Mouse (Mus musculus): ENCODE measurements around the gene 2310007B03Rik. TPM values are rescaled to one million over a fixed set of nuclear protein-coding genes. Genes with fewer than 3 reads are reported as not detected.
"Not testable (repeated sequence)": the region's sequence is repeated elsewhere in the genome, so short reads cannot be mapped to it uniquely, and the experiment has no call there.

2310007B03Rik gene
- total RNA-seq (2021), result under 1 TPM in 1 of 2 experiments, not detected in 1; 0.28 TPM
- long read RNA-seq, experiment 1, result 0 reads
- long read RNA-seq, experiment 2, result 0 reads

DNA sequence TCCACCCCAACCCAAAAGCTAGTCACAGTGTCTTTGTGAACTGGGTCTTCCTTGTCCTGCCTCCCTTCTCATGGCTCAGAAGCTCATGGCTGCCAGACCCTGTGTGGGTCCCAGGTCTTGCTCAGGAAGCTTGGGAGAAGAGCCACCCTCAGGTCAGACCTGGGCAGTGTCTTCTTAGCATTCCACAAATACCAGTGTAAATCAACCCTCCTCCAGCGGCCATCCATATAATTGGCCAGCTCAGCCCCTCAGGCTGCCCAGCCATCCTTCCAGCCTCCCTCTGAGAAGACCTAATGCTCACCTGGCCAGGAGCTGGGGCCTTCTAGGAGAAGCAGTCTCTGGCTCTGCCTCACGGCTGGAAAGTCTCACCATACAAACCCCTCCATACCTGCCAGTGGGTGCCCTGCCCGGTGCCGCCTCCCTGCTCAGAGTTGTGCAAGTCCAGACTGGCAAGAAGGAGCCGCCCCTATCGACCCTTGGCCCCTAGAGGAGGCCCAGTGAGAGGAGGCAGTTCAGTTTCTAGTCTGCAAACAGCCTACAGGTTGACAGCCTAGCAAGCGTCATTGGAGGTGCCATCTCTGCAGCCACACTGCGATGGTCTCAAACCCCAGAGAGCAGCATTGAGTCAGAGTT is at the start of gene 2310007B03Rik:
2310007B03Rik (minus strand) TSS at position 448 of the 633 bp plus-strand sequence.
- no peak for DNase-seq

GRCm38 (mm10) chr1:93210213-93210641 is 49.5 kb upstream of the 2310007B03Rik start:
- DNase-seq, result peak; percentile 83 to 91

DNA sequence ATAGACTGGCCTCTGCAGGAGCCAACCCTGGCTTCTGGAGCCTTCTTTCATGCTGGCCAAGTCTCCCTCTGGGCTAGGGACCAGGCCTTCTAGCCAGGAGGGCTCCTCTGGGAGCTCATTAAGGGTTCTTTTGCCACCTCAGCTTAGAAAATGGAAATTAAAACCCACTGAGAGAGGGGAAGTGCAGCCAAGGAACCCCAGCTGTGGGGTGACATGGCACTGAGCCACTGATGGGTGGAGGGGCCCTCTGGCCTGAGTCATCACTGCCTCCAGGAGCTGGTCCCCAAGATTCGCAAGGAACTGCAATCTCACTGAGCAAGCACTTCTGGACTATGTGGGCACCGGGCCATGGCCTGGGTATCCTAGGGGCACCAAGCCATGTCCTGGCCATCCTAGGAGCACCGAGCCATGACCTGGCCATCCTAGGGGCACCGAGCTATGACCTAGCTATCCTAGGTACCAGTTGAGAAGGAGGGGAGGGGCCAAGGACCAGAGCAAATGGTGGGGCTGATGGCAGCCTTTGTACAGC is 46.9 kb upstream of the 2310007B03Rik start:
- DNase-seq, result peak in 1 of 2 experiments; percentile 26

DNA sequence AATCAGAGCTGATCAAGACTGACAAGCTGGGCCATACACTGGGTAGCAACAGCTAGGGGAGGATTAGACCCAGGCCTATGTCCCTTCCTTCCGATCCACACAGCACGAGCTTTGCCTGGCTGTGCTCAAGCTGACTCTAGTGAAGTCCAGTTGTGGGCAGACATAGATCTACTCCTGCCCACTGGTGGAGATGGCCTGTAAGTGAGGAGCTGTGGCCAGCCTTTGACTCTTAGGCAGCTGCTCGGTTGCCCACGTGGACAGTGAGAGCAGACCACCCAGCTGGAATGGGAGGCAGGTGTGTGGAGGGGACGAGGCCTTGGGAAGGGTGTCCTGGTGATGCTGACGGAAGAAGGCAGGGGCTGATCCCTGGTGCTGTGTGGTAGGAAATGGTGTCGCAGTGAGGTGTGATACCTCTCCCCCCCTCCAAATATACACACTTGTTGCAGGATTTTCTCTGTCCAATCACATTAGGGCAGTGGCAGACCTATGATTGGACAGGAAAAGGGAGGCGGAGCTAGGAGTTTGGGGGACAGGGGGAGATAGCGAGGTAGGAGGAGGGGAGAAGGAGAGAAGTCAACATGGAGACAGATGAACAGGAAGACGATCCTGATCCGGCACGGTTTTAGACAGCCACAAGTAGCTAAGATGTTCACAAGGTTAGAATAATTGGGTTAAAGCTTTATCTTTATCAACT is 45.7 kb upstream of the 2310007B03Rik start:
- no peak for DNase-seq

DNA sequence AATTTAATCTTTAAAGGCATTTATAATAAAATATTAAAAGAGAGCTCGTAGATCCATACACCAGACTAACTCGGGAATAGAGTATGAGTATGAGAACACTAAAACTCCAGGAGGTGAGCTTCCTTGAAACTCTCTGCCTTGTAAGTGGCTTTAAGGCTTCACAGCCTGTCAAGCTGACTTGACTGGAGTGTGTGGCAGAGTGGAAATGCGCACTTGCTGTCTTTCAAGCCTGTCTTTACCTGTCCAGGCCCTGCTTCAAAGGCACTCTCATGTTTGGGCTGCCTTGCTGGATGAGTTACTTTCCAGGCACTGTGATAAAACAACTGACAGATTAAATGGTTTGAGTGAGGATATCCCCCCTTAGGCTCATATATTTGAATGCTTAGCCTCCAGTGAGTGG is 37.2 kb upstream of the 2310007B03Rik start:
- no peak for DNase-seq

DNA sequence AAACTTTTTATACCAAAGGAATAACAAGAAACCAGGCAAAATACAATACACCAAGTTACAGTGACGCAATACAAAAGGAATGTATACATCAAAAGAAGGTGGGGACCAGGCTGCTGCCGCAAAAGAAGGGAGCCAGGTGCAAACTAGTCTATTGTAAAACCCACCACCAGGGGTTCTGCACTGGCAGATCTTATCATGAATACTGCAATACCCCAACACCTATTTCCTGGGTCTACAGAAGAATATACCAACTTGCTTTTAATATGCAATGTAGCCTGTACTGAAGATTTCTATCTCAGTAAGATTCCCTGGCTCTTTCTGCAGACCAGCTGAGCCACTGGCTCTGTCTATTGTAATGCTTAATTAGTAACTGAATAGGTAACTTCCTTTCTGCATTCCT is 36.7 kb upstream of the 2310007B03Rik start:
- DNase-seq, result not testable (repeated sequence)

- no peak for DNase-seq
Observed at GRCm38 (mm10) chr1:93194961-93195360, 34.2 kb upstream of the 2310007B03Rik start.

DNA sequence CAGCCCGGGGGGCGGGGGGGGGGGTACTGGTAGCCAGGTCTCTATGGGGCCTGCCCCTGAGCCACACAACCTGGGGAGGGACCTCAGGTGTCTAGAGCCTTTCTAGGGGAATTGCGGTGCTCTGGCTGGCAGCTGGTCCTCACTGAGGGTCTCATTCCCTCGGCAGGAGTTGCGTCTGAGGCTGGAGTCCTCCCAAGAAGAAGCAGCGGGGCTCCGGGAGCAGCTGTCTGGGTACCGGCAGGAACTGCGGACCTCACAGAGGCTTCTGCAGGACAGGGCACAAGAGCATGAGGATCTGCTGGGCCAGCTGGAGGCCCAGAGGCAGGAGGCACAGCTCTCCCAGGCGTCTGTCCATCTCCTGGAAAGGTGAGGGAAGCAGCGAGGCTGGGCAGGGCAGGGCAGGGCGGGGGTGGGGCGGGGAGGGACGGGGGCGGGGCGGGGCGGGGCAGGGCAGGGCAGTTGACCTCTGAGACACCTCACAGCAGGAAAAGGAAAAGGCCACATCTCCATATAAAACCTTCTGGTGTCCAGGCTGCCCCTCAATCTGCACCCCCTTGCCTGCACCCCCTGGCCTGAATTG is 30.1 kb upstream of the 2310007B03Rik start:
- no peak for DNase-seq

- DNase-seq, result peak; percentile 19 to 27
Observed at GRCm38 (mm10) chr1:93184071-93184828, 23.5 kb upstream of the 2310007B03Rik start.

DNA sequence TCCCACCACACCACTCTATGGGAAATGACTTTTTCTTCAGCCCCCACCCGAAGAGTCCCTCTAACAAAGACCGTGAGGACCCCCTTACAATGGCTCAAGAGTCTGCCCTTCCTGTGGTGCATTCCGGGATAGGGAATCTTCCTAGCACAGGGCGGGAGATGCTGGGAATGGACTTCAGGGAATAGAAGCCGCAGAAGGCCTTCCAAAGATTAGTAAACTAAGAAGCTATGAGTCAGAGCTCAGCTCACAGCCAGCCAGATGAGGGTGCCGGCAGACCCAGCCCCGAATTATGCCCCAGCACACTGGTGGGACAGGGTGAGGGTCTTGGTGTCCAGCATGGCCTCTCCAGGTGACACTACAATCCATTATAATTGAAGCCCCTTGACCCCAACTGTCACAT is 21.5 kb upstream of the 2310007B03Rik start:
- DNase-seq, result no peak

GRCm38 (mm10) chr1:93176525-93177332 is 16.0 kb upstream of the 2310007B03Rik start:
- DNase-seq, result peak; percentile 67 to 77

- DNase-seq, result no peak
Observed at GRCm38 (mm10) chr1:93175849-93176248, 15.1 kb upstream of the 2310007B03Rik start.

GRCm38 (mm10) chr1:93174399-93174798 is 13.7 kb upstream of the 2310007B03Rik start:
- peak; percentile 69 to 93 for DNase-seq

DNA sequence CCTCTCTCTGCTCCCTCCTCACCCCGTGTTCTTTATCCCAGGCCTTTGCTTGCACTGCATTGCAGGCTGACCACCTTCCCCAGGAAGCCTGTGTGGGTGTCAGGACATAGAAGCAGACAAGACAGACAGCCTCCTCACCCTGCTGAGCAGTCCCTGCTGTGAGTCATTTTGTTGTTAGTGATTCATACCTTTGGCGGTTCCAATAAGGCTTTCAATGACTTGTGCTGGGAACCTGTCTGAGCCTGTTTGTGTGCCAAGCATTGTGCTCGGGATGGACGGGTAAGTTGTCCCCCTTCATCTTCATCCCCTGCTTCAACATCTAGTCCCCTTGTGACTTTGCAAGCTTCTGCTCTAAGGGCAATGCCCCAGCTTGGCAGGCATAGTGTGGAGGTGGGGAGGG is 12.9 kb upstream of the 2310007B03Rik start:
- no peak for DNase-seq

DNA sequence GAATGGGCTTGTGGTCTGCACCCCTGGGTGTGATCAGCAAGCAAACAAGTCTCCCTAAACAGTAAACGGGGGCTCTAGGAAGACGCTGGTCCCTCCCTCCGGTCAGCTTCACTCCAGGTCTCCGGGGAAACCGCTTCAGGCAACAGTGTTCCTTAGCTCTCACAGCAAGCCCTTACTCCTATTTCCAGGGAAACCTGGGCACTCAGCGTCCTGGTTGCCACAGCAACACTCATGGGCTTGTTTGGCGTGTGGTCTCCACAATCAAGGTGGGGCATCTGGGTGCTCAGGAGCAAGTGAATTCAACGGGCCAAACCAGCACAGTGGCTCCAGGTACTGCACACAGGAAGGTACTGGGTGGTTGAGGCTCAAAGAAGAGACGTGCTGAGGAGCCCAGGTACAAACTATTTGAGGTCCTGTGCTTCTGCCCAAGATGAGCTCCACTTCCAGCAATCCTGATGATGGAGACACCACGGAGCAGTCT is 7.6 kb upstream of the 2310007B03Rik start, which contains the start of gene Crocc2:
Crocc2 (plus strand) TSS at position 431 of the 481 bp plus-strand sequence.
- DNase-seq, result no peak

DNA sequence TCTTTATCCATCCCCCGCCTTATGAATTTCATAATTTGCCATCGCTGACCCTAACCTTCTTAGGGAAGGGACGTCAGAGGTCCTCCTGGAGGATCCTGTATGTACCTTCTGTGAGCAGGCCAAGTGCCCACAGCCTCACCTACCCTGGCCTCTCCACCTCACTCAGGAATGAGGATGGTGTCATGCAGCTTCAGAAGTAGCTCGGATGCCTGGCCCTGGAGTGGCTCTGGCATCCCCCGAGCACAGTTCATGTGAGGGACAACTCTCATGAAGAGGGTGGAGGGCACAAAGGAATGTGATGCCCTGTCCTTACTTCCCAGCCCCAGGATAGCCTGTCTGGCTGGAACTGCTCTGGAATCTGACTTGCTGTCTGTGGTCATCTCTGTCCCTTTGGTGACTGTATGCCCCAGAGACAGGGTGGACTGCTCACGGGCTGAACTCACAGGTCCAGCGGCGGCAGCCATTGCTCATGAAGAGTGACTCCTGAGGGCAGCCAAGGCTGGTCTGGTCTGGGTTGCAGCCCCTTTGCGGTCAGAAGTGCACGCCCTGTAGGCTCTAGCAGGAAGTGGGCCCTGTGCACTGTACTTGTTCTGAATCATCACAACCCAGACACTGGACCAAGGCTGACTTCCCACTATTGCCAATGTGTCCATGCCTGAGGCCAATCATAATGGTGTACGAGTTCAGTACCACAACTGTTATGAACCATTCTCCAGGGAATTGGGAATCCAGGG is 5.8 kb upstream of the 2310007B03Rik start:
- DNase-seq, result no peak

GRCm38 (mm10) chr1:93165447-93165846 is 4.7 kb upstream of the 2310007B03Rik start:
- DNase-seq, result no peak

DNA sequence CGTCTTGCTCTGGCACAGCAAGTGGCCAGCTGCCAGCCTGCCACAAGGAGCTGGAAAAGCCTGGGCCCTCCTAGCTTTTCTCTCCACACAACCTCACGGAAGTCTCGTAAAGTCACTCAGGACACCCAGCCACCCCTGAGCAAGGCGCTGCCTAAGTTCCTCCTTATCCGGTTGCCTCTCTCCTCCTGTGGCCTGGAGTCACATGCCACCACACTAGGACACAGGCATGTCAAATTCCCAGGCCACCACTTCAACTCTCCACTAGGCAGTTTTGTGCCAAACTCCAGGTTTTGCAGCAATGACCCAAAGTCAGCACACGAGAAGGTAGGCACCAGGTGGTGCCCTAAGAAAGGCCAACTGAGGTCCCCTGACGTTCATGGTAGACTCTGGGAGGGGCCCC is 1.8 kb upstream of the 2310007B03Rik start:
- no peak for DNase-seq

- no peak for DNase-seq
Observed at GRCm38 (mm10) chr1:93161921-93162320, 1.2 kb upstream of the 2310007B03Rik start.

- DNase-seq, result no peak
Observed at GRCm38 (mm10) chr1:93161350-93161749, 602 bp upstream of the 2310007B03Rik start.

All from heart, adult 18-20 months (tissue).